Mouse (Mus musculus): ENCODE results near the gene Plce1. TPM values are rescaled to one million over a fixed set of nuclear protein-coding genes. Genes with fewer than 3 reads are reported as not detected.

The Plce1 gene
- polyA plus RNA-seq, 1 experiment from 2014 or later = 0.60 TPM

GRCm38 (mm10) chr19:38833224-38833623 is 352.3 kb downstream of the Plce1 start:
- Histone ChIP-seq H3K4me2 (ENCODE audit: low read depth, low read length) (no peak overlapping the region), H3K36me3 (replicated peaks; ENCODE audit: insufficient read depth, low read length) (no peaks in the 10 kb centered on the region), H3K9me3 (ENCODE audit: low read length) (no peaks in the 10 kb centered on the region), H3K4me1 (ENCODE audit: insufficient read depth) (peaks cover 11% of the 10 kb centered on the region), H3K27ac (ENCODE audit: low read depth) (no peak overlapping the region), H3K4me3 (ENCODE audit: low read depth, low read length) (no peak overlapping the region), H3K9ac (replicated peaks) (no peak overlapping the region), H3K27me3 (ENCODE audit: insufficient read depth, low read length) (no peaks in the 10 kb centered on the region)
- DNase-seq = no peak
- no peak for ATAC-seq
- 49% methylated on average over 1 of the region's 1 CpGs for WGBS (ENCODE audit: insufficient replicate concordance)
- TF ChIP-seq EP300 (IDR thresholded peaks at IDR 0.05; ENCODE audit: low read depth) (no peak), CTCF (IDR thresholded peaks at IDR 0.05; ENCODE audit: low read depth) (no peak)

Other genes starting within 250 kb of the Plce1 start
- gene Lgi1, start 216.6 kb upstream of the Plce1 start, polyA plus RNA-seq (2015; fragmentation: Nextera tagmentation; extraction: Ambion mirVana) = 0.12 TPM in 1 of 2 replicates, not detected in the other
- 6.4 and 7.2 TPM in 2 replicates for gene Slc35g1, start 85.1 kb upstream of the Plce1 start, polyA plus RNA-seq (2015; fragmentation: Nextera tagmentation; extraction: Ambion mirVana)